Mouse (Mus musculus): ENCODE data around the gene Ripk3. TPM values are rescaled to one million over a fixed set of nuclear protein-coding genes. Genes with fewer than 3 reads are reported as not detected.
A peak's percentile ranks its signal among the peaks of the same experiment; 100 is the strongest.

The Ripk3 gene
- total RNA-seq, 2 experiments from 2014 or later: 10.6 to 14.0 TPM

DNA sequence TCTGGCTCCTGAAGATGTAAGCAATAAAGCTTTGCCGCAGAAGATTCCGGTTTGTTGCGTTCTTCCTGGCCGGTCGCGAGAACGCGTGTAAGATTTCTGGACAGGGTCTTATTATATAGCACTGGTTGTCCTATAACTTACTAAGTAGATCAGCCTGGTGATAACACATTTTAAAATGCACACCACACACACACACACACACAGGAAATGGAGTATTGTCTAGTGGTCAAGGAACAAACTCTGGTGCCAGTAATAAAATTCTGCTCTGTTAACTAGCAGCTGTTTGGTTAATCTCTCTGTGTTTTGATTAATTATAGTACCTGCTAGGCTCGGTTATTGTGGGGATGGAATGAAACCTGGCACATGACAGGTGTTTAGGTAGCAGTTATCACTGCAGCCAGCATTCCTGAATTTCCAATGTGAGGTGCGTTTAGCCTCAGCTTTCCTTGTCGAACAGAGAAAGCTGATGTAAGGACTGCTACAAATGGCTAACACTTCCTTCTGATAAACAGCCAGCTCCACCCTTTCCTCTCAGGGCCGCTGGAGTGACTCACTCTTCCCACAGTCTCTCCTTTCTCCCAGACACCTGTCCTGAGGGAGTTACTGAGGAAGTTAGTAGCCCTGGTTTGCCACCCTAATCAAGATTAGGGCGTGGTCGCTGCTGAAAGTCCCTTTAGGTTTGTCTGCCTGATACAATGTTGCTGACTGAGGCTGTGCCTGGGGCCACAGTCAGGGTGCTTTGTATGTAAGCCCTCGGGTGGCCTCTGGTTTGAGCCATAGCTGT, 6.9 kb upstream of the Ripk3 start:
- peak; percentile 37 for DNase-seq

GRCm38 (mm10) chr14:55793946-55794345, 5.3 kb upstream of the Ripk3 start:
- DNase-seq: peak; percentile 41

DNA sequence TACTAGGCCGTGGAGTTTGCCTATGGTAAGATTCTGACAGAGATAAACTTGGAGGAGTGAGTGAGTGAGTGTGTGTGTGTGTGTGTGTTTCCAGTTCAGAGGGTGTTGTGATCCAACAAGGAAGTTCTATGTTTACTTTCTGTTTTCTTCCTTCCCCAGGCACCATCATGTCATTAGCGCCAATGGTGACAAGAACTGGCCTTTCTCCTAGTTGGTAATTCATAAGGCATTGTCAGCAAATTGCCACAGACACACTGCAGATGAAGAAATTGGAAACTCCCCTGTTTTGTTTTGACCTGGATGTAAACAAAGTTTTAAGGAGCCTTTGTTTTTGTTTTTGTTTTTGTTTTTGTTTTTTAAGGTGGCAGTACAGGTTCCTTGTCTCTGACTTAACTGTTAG, 4.8 kb upstream of the Ripk3 start:
- DNase-seq: no peak

DNA sequence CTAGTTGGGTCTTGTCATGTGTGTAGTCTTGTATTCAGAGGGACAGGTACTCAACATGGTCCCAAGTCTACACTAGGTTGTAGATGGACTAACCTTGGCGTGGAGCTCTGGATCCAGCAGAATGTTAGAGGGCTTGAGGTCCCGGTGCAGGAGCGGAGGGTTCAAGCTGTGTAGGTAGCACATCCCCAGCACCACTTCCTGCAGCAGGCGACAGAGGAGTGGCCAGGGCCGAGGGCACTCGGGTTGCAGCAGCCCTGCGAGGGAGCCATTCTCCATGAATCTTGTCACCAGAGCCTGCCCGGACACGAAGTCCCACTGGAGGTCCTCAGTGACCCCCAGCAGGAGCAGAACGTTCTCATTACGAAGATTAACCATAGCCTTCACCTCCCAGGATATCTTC, 934 bp downstream of the Ripk3 start:
- DNase-seq: peak; percentile 4

- DNase-seq: peak; percentile 10
Observed at GRCm38 (mm10) chr14:55785195-55785594, 3.5 kb downstream of the Ripk3 start.

- DNase-seq: peak; percentile 46
Observed at GRCm38 (mm10) chr14:55783958-55784235, 4.8 kb downstream of the Ripk3 start, which contains the start of gene Adcy4. Gene Adcy4 (minus strand): TSS chr14:55784095.

DNA sequence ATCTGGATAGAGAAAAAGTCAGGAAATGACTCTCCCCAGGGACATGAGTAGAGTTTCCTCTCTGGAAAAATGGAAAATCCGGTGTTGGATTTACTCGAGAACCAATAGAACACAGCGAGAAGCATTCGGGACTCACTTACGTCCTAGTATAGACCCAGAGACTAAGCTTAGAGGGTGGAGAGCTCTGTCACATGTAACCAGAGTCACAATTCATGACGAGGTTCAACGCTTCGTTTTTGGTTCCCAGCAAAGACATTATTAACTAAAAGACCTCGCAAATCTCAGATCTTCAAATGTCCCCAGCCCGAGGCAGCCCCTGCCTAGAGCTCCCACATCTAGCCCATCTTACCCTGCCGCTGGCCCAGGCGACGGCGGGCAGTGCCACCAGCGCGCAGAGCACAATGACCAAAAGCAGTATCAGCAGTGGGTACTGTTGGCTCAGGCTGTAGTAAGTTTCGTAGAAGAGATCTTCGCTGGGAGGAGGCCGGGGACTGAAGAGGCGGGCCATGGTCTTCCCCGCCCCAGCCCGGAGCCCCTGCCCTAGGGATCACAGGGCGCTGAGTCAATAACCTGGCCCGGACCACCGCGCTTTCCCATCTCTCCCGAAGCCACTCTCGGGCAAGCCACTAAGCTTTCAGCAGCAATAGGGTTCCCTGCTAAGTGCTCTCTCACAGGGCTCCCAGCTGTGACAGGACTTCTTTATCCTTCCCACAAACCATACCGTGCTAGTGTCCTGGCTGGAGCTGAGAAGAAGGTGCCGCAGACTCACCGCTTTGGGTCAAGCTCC, 5.3 kb downstream of the Ripk3 start:
- DNase-seq: peak; percentile 34

DNA sequence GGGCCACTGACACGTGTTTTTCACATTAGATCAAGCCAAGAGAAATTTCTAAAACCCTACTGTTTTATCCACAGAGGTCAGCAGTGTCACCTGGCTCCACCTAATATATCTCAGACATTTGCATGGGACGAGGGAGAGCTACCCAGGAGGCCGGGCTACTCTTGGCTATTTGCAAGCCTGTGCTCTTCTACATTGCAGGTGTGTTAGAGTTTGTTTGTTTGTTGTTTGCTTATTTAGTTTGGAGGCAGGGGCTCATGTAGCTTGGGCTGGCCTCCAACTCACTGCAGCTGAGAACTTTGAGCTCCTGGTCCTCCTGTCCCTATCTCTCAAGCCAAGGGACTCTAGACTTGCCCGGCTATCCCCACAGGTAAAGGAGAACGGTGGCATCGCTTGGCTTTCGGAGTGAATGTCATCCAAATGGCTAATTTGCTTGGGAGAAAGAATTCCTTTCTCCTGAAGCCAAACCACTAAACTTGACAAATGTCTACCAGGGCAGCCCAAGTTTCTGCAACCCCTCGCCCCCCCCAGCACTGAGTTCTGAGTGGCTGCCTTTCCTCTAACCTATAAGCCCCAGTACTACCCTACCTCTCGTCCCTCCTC, 6.2 kb downstream of the Ripk3 start:
- peak; percentile 3 for DNase-seq

- peak; percentile 73 for DNase-seq
Observed at GRCm38 (mm10) chr14:55781310-55781709, 7.4 kb downstream of the Ripk3 start.

GRCm38 (mm10) chr14:55780736-55781135, 7.9 kb downstream of the Ripk3 start:
- peak; percentile 5 for DNase-seq

DNA sequence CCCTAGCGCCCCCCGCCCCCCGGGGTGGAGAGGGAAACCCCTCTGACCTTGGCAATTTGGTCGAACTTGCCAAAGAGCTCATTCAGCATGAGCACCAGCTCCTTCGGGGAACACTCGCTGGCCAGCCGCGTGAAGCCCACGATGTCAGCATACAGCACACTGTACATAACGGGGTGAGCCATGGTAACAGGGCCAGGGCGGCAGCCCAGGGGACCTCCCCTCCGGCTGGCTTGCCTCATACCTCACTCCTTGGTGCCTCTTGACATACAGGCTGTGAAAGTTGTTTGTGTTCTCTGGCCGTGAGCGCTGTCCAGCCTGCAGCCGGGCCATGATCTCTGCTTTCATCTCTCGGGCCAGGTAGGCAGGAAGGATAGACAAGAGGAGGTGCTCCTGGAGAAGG, 9.0 kb downstream of the Ripk3 start:
- DNase-seq: peak; percentile 5

DNA sequence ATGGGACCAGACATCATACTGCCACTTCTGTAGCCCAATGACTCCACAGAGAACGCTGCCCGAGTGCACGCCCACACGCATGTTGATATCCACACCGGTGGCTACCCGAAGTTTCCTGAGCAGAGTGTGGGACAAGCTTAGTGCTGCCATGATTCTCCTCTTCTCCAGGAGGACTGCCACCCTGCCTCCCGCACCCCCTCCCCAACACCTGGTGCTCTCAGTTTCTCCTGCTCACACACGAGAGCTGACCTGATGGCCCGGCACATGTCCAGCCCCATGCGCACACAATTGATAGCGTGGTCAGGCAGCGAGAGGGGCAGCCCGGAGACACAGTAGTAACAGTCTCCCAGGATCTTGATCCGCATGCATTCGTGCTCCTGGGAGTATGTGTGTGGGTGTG, 10.0 kb downstream of the Ripk3 start:
- DNase-seq: peak; percentile 3

- DNase-seq: peak; percentile 3
Observed at GRCm38 (mm10) chr14:55777806-55778205, 10.9 kb downstream of the Ripk3 start.

DNA sequence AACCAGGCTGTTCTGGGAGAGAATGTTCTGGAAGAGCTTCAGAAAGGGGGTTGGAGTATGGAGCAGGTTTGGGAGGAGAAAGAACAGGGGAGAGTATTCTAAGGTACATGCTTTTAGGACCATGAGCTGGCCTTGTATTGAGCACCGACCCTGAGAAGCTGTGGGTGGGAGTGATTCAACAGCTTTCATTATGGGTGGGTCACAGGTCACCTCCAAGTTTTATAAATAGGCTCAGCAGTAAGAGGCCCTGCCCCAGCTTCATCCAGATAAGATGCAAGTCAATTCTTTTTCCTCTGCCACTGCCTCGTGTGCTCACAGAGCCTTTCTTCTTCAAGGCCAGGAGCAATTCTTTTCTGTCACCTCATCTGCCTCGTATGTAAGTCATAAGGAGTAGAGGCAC, 11.5 kb downstream of the Ripk3 start:
- no peak for DNase-seq

DNA sequence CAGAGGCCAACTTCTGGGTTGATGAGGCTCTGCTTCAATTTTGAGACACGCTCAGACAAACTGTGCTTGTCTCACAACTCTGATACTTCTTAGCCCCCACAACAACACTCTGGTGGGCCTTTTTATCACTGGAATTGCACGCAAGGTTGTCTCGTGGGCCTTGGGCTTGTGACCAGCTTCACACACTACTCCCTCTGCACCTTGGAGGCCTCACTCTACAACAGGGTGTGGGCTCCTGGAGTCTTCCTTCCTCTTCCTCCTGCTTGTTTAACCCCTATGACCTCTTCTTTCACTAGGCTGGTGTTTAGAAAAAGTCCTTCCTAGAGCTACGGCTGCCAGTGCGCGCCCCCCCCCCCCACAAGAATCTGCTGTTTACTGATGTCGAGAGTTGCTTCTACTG, 12.0 kb downstream of the Ripk3 start:
- DNase-seq: no peak

- no peak for DNase-seq
Observed at GRCm38 (mm10) chr14:55769087-55769703, 19.5 kb downstream of the Ripk3 start.

GRCm38 (mm10) chr14:55768555-55768954, 20.1 kb downstream of the Ripk3 start:
- no peak for DNase-seq

DNA sequence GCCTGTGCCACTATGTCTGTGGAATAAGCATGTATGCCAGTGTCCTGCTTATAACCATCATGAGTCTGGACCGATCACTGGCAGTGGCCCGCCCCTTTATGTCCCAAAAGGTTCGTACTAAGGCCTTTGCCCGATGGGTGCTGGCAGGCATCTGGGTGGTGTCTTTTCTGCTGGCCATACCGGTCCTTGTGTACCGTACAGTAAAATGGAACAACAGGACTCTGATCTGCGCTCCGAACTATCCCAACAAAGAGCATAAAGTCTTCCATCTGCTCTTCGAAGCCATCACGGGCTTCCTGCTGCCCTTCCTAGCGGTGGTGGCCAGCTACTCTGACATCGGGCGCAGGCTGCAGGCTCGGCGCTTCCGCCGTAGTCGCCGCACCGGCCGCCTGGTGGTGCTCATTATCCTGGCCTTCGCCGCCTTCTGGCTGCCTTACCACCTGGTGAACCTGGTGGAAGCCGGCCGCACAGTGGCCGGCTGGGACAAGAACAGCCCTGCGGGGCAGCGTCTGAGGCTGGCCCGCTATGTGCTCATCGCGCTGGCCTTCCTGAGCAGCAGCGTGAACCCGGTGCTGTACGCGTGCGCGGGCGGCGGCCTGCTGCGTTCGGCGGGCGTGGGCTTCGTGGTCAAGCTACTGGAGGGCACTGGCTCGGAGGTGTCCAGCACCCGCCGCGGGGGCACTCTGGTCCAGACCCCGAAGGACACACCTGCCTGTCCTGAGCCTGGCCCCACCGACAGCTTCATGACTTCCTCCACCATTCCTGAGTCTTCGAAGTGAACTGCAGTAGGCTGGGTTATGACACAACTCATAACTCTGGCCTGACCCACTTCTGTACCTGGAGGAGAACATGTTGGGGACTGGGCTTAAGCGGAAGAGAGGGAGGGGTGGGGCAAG, 20.9 kb downstream of the Ripk3 start:
- peak; percentile 74 for DNase-seq

DNA sequence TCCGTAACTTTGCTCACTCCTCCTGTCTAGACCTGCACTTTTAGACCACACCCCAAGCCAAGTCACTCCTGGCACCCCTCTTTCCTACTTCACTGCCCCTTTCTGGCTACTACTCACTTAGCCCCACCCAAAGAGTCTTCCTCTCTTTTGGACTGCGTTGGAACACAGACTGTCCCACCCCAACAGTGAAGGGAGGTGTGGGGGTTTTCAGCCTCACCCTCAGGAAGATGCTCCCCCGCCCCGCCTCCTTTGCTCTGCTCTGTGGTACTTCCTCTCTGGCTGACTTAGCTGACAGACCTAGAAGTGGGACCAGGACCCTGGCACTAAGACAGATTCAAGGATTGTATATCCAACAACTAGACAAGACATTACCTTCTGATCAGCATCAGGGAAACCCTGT, 23.0 kb downstream of the Ripk3 start, which contains the start of gene Ltb4r1:
Ltb4r1 (plus strand) TSS at position 267 of the 400 bp plus-strand sequence.
- no peak for DNase-seq

- DNase-seq: no peak
Observed at GRCm38 (mm10) chr14:55763166-55763565, 25.5 kb downstream of the Ripk3 start.

GRCm38 (mm10) chr14:55762001-55762821, 26.5 kb downstream of the Ripk3 start:
- DNase-seq: peak; percentile 70

Data from heart, postnatal 4 days (tissue).